Mouse (Mus musculus): ENCODE data around the gene Eef2.

The Eef2 gene

DNA sequence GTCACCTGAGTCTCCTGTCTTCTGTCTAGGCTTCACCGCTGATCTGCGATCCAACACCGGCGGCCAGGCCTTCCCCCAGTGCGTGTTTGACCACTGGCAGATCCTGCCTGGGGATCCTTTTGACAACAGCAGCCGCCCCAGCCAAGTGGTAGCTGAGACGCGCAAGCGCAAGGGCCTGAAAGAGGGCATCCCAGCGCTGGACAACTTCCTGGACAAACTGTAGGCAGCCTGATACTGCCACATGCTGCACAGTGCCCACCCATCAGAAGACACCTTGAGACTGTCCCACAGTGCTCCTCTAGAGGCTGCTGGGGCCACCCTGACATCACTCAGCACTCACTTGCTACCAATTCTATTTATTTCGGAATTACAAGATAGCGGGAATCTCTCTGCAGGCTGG is 5.4 kb downstream of the Eef2 start:
- DNase-seq = peak in 1 of 2 experiments; percentile 37

DNA sequence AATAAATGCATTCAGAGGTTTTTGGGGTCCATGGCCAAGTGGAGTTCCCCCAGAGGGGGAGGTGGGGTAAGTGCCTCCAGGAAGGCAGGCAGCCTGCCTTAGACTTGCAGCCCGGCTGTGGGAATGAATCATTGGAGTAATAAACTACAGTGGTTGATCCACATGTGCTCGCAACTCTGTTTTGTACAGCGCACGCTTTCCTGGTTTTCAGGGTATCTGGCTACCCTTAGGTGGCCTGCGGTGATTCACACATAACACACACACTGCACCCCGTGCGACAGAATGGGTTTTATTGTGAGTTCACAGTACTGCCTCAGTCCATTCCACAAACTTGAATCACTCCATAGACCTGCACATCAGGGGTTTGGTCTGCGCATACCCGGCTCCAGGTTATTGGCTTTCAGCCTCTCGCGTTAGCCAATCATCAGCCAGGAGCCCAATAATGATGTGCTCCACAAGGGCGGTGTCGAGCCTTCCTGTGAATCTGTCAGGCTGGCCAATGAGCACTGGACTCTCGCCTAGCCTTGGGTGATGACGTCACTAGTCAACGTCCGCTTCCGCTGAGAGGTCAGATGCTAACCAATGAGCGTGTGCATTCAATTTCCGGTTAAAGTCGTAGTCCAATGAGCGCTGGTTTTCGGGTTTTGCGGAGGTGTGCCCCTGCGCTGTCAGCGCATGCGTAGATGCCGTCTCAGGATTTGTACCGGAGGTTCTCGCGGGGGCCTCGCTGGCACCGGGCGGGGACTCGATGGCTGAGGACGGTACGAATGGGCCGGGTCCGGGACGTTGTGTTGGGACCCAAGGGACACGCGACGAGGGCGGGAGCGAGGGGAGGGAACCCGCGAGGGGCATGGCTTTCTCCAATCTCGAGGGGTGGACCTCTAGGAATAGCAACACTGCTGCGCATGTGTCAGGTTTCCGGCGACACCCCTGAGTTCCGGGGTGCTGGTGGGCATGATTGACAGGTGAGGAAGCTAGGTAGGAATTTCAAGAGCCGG is 6.2 kb downstream of the Eef2 start, which contains the start of gene Dapk3:
TSS of gene Dapk3 (plus strand) at position 670 of the 998 bp plus-strand sequence.
- DNase-seq = peak; percentile 98

DNA sequence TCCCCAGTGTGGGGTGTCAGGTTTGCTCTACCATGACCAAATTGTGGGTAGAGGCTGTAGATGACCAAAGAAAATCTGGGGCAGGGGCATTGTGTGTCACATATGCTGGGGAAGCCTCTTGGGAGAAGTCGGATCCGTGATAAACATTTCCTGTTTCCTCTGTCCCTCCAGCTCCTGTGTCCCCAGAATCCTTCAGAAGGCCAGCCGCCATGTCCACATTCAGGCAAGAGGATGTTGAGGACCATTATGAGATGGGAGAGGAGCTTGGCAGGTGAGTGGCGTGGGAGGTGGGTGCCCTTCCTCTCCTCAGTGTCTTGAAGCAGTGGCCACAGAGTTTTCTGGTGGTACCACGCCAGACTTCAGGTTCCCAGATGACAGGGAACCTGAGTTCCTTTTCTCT is 7.4 kb downstream of the Eef2 start, which contains the start of gene 4930442H23Rik:
TSS of gene 4930442H23Rik (minus strand) at position 45 of the 400 bp plus-strand sequence.
- peak in 1 of 2 experiments; percentile 23 for DNase-seq

DNA sequence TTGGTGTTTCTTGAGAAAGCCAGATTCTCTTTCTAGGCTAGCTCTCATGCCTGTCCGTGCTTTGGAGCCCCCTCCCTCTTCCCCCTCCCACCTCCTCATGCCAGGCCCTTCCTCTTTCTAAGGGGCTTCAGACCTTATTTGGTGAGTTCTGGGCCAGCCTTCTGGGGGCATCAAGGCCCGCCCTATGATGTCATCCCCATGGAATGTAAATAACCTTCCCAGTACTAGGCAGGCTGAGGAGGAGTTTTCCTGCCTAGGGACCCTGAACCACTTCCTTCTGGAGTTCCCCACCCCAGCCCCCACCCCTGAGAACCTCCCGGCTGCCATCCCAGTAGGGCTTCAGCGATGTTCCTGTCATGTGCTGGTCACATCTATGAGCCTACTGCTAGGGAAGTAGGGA is 8.3 kb downstream of the Eef2 start:
- DNase-seq = peak; percentile 71 to 77

DNA sequence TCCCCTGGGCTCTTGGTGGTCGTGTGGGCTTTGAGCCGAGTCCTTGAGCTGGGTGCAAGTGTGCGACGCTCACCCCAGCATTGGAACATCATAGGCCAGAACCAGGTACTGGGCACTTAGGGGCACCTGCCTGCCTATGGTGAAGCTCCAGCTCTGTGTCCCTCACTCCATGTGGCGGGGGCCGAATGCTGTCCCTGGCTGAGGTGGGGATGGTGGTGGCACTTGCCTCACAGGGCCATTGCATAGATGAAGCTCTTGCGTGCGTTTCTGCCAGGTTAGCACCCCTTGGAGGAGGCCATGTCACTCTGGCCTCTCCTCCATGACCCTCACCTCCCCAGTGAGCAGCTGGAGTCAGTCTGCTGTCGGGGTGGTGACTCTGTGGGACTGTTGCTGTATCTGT is 10.7 kb downstream of the Eef2 start:
- peak in 1 of 2 experiments; percentile 25 for DNase-seq

DNA sequence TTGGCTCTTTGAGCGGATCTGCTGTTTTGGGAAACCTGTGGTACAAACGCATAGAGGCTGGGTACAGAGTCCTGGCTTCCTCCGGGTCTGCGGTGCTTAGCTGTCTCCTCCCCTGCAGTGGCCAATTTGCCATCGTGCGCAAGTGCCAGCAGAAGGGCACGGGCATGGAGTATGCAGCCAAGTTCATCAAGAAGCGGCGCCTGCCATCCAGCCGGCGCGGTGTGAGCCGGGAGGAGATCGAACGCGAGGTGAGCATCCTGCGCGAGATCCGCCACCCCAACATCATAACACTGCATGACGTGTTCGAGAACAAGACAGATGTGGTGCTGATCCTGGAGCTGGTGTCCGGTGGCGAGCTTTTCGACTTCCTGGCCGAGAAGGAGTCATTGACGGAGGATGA is 13.4 kb downstream of the Eef2 start:
- DNase-seq = no peak

DNA sequence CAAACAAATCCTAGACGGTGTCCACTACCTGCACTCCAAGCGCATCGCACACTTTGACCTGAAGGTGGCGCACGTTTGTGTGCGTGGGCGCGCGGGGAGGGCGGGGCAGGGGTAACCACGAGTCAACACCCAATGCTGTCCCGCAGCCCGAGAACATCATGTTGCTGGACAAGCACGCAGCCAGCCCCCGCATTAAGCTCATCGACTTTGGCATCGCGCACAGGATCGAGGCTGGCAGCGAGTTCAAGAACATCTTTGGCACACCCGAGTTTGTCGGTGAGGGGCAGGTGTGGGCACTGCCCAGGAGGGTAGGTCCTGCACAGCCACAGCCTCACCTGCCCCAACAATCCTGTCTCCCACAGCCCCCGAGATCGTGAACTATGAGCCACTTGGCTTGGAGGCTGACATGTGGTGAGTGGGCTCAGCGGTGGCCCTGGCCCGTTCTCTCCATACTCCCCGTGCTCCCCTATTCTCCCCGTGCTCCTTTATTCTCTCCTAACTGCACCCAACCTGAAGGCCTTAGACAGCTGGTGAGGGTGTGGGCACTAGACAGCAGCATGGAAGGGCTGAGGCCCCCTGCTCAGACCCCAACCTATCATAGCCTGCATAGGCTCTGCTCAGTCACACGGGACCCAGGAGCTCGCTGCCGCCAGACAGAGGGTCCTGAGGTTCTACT is 13.9 kb downstream of the Eef2 start:
- peak; percentile 53 to 66 for DNase-seq

DNA sequence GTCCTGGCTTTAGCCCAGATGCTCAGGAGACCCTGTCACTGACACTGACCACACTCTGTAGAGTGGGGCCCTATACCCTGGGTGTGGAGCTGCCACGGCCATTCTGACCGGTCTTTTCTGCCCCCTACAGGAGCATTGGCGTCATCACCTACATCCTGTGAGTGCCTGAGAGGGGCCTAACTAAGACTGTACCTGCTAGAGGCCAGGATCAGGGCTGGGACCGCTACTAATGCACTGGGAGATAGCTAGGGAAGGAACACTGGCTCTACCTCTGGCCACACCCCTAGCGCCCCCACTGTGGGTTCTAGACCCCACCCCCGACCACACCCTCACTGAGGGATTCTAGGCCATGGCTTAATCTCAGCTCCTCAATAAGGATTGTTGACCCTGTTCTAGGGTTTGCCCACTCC is 14.5 kb downstream of the Eef2 start:
- peak; percentile 42 to 44 for DNase-seq

DNA sequence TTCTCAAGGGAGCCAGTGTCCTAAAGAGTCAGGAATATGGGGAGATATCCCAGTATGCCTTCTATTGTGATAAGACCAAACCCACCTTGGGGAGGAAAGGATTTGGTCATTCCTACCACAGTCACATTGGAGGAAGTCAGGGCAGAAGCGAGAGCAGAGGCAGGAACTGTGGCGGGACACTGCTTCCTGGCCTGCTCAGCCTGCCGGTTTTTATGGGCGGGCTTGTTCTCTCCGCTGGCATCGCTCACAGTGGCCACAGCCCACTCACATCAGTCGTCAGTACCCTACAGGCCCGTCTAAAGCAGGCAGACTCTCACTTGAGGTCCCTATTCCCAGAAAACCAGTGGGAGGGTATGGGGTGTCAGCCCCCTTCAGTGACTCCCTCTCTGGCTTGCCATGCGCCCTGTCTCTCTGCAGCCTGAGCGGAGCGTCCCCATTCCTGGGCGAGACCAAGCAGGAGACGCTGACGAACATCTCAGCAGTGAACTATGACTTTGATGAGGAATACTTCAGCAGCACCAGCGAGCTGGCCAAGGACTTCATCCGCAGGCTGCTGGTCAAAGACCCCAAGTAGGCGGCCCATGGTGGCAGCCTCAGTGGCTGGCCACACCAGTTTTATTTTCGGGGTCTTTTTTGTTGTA is 15.0 kb downstream of the Eef2 start:
- DNase-seq = peak; percentile 55 to 72

DNA sequence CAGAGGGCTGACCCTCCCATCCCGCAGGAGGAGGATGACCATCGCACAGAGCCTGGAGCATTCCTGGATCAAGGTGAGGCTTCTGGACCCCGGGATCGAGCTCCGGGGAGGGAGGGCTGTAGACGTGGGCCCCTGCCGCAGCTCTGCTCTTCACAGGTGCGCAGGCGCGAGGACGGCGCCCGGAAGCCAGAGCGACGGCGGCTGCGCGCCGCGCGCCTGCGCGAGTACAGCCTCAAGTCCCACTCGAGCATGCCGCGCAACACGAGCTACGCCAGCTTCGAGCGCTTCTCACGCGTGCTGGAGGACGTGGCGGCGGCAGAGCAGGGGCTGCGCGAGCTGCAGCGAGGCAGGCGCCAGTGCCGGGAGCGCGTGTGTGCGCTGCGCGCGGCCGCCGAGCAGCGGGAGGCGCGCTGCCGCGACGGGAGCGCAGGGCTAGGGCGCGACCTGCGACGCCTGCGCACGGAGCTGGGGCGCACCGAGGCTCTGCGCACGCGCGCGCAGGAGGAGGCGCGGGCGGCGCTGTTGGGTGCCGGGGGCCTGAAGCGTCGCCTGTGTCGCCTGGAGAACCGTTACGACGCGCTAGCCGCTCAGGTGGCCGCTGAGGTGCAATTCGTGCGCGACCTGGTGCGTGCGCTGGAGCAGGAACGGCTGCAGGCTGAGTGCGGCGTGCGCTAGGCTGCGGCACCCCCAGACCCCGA is 16.0 kb downstream of the Eef2 start:
- peak; percentile 87 to 93 for DNase-seq

DNA sequence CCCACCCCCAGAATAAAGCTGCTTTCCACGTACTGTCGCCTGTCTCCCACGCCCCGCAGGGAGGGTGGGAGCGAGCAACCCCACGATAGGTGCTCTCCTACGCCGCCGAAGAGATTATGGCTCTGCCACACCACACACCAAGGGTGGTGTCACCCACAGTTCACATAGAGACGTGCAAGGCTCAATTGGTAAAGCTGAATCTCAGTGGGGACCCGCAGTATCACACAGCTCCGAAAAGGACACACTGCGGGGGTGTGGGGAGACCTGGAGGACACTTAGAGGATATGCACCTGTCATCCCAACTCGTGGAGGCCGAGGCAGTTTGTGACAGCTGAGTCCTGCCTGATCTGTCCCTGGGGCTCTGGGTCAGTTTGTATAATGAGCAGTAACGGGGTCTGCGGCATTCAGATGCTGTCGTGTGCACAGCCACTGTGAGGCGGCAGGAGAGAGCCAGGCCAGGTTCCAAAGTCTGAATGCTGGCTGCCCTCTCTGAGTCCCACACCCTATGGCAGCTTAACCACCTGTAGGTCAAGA is 16.6 kb downstream of the Eef2 start:
- DNase-seq = peak; percentile 32 to 33

DNA sequence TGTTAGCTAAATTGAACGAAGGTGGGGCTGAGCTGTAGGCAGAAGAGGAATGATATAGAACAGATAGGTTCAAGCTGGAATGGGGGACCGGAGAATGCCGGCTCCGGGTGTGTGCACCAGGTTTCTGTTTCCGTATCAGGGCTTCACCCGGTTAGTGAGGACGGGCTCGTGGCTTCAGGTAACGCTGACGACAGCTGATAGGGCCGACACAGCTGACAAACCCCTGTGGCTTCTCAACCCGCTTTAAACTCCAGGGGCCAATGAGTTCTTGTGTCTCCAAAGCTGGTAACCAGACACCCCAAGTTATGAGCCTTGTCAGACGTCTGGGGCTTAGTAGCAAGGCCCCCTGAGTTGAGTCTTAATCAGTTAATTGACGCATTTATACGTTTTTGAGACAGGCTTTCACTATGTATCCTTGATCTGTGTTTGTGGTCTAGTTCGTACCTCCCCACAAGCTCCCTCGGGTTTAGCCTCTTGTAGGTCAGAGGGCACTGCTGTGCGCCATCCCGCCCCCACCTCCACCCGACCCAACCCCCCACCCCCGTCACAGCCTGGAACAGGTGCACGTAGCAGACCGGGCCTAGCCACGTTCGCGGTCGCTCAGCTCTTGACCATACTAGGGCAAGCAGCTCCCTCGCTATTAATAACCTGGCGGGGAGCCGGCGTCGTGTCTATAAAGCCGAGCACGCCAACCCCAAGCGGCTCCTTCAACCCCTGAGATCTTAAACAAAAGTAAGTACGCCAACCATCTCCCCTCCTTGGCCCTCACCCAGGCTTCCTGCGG is 17.8 kb downstream of the Eef2 start:
- peak; percentile 64 to 77 for DNase-seq

DNA sequence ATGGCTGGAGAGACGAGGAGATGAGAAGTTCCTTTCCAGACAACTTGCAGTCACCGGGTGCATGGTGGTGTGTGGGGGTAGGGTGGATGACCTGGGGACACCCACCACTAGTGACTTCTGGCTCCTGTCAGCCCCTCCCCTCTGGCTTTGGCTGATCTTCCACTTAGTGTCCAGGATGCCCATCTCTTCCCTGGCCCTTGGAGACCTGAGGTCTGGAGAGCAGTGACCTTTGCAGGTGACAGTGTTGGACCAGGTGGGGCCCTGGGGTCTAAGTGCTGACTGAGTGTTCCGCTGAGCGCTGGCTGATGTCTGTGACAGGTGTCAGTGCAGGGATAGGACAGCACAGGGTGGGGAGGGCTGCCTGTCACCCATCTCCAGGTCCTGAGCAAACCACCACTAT is 18.9 kb downstream of the Eef2 start:
- DNase-seq = no peak

DNA sequence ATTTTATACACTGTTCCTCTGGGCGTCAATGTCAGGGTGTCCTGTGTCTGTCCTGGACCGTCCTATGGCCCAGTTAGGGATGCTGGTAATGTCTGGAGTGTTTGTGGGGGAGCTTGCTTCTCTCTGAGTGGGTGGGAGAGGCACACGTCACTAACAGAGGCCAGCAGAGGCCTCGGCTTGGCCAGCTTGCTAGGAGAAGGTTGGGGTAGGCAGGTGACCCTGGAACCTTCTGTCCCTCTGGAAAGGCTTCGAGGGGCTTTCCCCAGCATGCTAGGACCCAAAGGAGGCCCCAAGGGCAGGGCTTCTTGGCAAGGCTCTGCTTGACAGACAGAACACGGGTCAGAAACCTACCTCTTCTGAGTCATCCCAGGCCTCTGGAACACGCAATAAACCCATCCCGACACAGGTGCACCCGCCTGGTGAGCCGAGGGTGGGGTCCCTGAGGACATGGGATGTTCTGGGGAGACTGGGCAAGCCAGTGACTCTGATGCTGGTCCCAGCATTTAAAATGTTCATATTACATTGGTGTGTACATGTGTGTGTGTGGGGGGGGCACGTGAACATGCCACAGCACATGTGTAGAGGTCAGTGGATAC is 20.1 kb downstream of the Eef2 start:
- DNase-seq = no peak

DNA sequence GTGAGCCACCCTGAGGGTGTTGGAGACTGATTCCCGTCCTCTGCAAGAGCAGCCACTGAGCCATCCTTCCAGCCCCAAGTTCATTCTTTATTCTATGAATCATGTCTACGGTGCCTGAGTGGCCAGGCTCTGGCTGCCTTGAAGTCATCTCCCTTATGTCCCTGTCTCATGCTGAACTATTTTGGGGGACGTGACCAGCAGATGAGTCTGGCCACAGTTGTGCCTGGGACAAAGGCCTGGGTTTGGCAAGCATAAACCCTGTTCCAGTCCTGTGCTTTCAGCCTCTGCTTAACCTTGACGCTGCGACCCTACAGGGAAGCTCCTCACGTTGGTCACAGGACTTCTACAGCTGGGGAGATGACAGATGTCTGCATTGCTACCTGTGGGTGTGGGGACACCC is 20.9 kb downstream of the Eef2 start:
- no peak for DNase-seq

DNA sequence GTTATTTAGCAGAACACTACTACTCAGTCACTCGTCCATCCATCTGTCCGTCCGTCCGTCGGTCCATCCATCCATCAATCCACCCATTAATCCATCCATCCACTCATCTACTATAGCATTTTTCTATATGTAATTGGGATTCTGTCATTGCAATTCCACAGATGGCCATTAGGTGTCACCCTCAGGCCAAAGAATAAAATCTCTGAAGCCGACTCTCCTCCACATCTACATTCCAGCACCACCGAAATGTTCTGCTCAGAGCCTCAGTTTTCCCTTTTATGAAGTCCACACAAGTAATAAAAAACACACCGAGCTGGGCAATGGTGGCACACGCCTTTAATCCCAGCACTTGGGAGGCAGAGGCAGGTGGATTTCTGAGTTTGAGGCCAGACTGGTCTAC is 21.8 kb downstream of the Eef2 start:
- peak in 1 of 2 experiments; percentile 78 for DNase-seq

DNA sequence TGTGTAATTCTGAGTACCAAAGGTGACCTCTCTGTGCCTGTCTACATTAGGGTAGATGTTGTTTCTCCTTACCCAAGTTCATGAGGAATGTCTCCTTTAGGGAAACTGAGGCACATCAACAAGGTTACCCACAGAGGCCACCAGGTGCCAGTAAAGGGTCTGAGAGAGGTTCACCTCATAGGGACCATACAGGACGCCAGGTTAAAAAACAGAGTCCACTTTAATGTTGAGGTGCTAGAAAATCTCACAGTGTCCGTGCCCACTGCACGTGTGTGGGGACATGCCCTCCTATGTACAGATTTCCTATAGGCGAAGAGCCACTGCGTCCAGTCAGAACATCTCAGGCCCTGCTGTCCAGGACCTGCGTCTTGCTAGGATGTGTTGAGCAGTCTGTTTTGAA is 22.6 kb downstream of the Eef2 start:
- no peak for DNase-seq

DNA sequence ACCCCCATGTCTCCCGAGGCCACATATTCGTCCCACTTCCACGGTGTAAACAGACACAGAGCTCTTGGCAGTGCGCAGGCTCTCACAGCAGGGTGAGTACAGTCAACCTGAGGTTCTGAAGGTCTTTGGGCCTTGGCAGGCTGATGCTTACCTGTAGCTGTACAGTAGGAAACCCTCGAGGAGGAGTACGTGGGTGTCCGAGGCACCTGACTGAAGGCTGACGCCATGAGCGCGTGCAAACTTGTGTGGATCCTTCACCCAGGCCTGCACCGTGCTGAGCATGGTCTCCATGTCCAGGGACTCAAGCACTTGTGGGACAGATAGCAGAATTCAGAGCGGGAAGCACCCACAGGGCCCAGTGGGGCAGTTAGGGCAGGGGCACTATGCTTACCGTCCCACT is 23.7 kb downstream of the Eef2 start:
- peak in 1 of 2 experiments; percentile 17 for DNase-seq

DNA sequence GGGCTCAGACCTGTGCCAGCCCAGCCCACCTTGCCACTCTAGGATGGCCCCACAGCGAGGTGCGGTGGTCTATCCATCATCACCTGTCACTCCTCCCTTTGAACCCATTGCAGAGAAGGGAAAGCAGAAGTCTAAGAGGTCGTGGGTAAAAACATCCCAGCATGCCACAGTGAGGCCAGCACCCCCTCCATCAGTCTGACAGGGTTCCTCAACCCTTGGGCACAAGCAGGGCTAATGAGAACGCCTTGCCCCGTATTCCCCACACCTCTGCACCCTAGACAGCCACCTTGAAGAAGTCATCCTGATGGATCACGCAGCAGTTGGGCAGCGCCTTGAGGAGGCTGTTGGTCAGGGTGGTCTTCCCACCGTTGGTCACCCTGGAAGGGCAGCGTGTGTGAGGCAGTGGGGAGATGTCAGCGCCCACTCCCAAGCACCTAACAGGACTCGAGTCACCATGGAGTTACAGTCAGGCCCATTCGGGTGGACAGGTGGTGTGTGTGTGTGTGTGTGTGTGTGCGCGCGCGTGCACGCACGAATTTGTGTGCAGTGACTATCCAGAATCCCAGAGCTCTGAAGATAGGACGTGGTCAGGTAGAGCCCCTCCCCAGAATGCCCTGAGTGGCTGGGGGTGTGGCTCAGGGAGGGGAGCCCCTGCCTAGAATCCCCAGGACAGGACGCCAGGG is 24.3 kb downstream of the Eef2 start:
- DNase-seq = no peak
